Mouse (Mus musculus) bone marrow macrophage, adult 2 months (primary cell): ENCODE results near the gene Otor.

Experiments
- CTCF ChIP-seq: IDR thresholded peaks from 2 replicates; pipeline ENCODE4 v1.5.1; 2012; ENCODE audit warnings: low read depth, mild to moderate bottlenecking, low read length, moderate library complexity
- POLR2A ChIP-seq: IDR thresholded peaks from 2 replicates; pipeline ENCODE4 v1.6.1; 2012; ENCODE audit warnings: mild to moderate bottlenecking, low read depth, low read length, borderline replicate concordance

- TF ChIP-seq CTCF (no peak), POLR2A (no peak)
These were observed 35.6 kb downstream of the Otor start for GRCm38 (mm10) chr2:143113859-143114258.
